Mouse (Mus musculus): ENCODE results near the gene Brk1. TPM values are rescaled to one million over a fixed set of nuclear protein-coding genes. Genes with fewer than 3 reads are reported as not detected.

Brk1 gene
- total and polyA plus RNA-seq, 2 experiments from 2014 or later = 210 to 284 TPM

- TF ChIP-seq CTCF (IDR thresholded peaks at IDR 0.05) = no peak
- 91% methylated on average over 5 of the region's 5 CpGs for WGBS
- Histone ChIP-seq H3K36me3 (ENCODE audit: insufficient read depth, low read length) (no peaks in the 10 kb centered on the region), H3K4me1 (ENCODE audit: insufficient read depth, low read length) (no peaks in the 10 kb centered on the region), H3K27ac (ENCODE audit: low read depth, low read length) (no peak overlapping the region), H3K27me3 (ENCODE audit: insufficient read depth, low read length) (no peaks in the 10 kb centered on the region), H3K4me2 (ENCODE audit: low read depth, low read length, poor library complexity, severe bottlenecking) (no peak overlapping the region), H3K4me3 (ENCODE audit: low read depth, low read length) (no peak overlapping the region), H3K9me3 (ENCODE audit: low read length) (no peaks in the 10 kb centered on the region), H3K9ac (replicated peaks; ENCODE audit: low read length, poor library complexity, severe bottlenecking) (no peak overlapping the region)
- DNase-seq (ENCODE audit: low spot score) = no peak
- ATAC-seq (ENCODE audit: low FRiP score) = no peak
These were observed 19.5 kb upstream of the Brk1 start for GRCm38 (mm10) chr6:113585065-113585464.

GRCm38 (mm10) chr6:113586466-113587183, 17.9 kb upstream of the Brk1 start:
- ATAC-seq (ENCODE audit: low FRiP score) (no peak), DNase-seq (ENCODE audit: low spot score) (peak; percentile 25)
- WGBS = 72% methylated on average over 5 of the region's 5 CpGs
- H3K27me3 ChIP-seq (ENCODE audit: insufficient read depth, low read length) = no peaks in the 10 kb centered on the region
- no peak overlapping the region for H3K27ac ChIP-seq (ENCODE audit: low read depth, low read length)
- no peak; the same call in 1 of the 2 replicates for TF ChIP-seq CTCF (IDR thresholded peaks at IDR 0.05)
- H3K36me3 ChIP-seq (ENCODE audit: insufficient read depth, low read length) = no peaks in the 10 kb centered on the region
- H3K9ac ChIP-seq (replicated peaks; ENCODE audit: low read length, poor library complexity, severe bottlenecking) = no peak overlapping the region
- no peak overlapping the region for H3K4me3 ChIP-seq (ENCODE audit: low read depth, low read length)
- H3K9me3 ChIP-seq (ENCODE audit: low read length) = no peaks in the 10 kb centered on the region
- no peaks in the 10 kb centered on the region for H3K4me1 ChIP-seq (ENCODE audit: insufficient read depth, low read length)
- no peak overlapping the region for H3K4me2 ChIP-seq (ENCODE audit: low read depth, low read length, poor library complexity, severe bottlenecking)

- Histone ChIP-seq H3K27ac (ENCODE audit: low read depth, low read length) (no peak overlapping the region), H3K9me3 (ENCODE audit: low read length) (no peaks in the 10 kb centered on the region), H3K27me3 (ENCODE audit: insufficient read depth, low read length) (no peaks in the 10 kb centered on the region), H3K4me1 (ENCODE audit: insufficient read depth, low read length) (no peaks in the 10 kb centered on the region), H3K4me3 (ENCODE audit: low read depth, low read length) (no peak overlapping the region), H3K9ac (replicated peaks; ENCODE audit: low read length, poor library complexity, severe bottlenecking) (no peak overlapping the region), H3K4me2 (ENCODE audit: low read depth, low read length, poor library complexity, severe bottlenecking) (no peak overlapping the region), H3K36me3 (ENCODE audit: insufficient read depth, low read length) (no peaks in the 10 kb centered on the region)
- DNase-seq (ENCODE audit: low spot score) (no peak), ATAC-seq (ENCODE audit: low FRiP score) (no peak)
- 87% methylated on average over 2 of the region's 2 CpGs for WGBS
- no peak for TF ChIP-seq CTCF (IDR thresholded peaks at IDR 0.05)
These were observed 11.9 kb upstream of the Brk1 start for GRCm38 (mm10) chr6:113592637-113593036.

GRCm38 (mm10) chr6:113597945-113598344, 6.6 kb upstream of the Brk1 start:
- WGBS = 90% methylated on average over 4 of the region's 4 CpGs
- Histone ChIP-seq H3K4me2 (ENCODE audit: low read depth, low read length, poor library complexity, severe bottlenecking) (no peak overlapping the region), H3K9me3 (ENCODE audit: low read length) (no peaks in the 10 kb centered on the region), H3K4me1 (ENCODE audit: insufficient read depth, low read length) (no peaks in the 10 kb centered on the region), H3K36me3 (ENCODE audit: insufficient read depth, low read length) (no peaks in the 10 kb centered on the region), H3K27me3 (ENCODE audit: insufficient read depth, low read length) (no peaks in the 10 kb centered on the region), H3K27ac (ENCODE audit: low read depth, low read length) (no peak overlapping the region), H3K9ac (replicated peaks; ENCODE audit: low read length, poor library complexity, severe bottlenecking) (no peak overlapping the region), H3K4me3 (ENCODE audit: low read depth, low read length) (no peak overlapping the region)
- ATAC-seq (ENCODE audit: low FRiP score) = no peak
- no peak for TF ChIP-seq CTCF (IDR thresholded peaks at IDR 0.05)
- no peak for DNase-seq (ENCODE audit: low spot score)

- no peaks in the 10 kb centered on the region for H3K27me3 ChIP-seq (ENCODE audit: insufficient read depth, low read length)
- H3K4me3 ChIP-seq (ENCODE audit: low read depth, low read length) = no peak overlapping the region
- no peaks in the 10 kb centered on the region for H3K9me3 ChIP-seq (ENCODE audit: low read length)
- 74% methylated on average over 5 of the region's 5 CpGs for WGBS
- H3K4me1 ChIP-seq (ENCODE audit: insufficient read depth, low read length) = no peaks in the 10 kb centered on the region
- no peak overlapping the region for H3K4me2 ChIP-seq (ENCODE audit: low read depth, low read length, poor library complexity, severe bottlenecking)
- H3K9ac ChIP-seq (replicated peaks; ENCODE audit: low read length, poor library complexity, severe bottlenecking) = no peak overlapping the region
- H3K27ac ChIP-seq (ENCODE audit: low read depth, low read length) = no peak overlapping the region
- TF ChIP-seq CTCF (IDR thresholded peaks at IDR 0.05) = no peak
- DNase-seq (ENCODE audit: low spot score) (no peak), ATAC-seq (ENCODE audit: low FRiP score) (no peak)
- no peaks in the 10 kb centered on the region for H3K36me3 ChIP-seq (ENCODE audit: insufficient read depth, low read length)
These were observed 4.7 kb upstream of the Brk1 start for GRCm38 (mm10) chr6:113599833-113600232.

GRCm38 (mm10) chr6:113600543-113601139, 3.9 kb upstream of the Brk1 start, which contains the start of gene Fancd2os:
TSS of gene Fancd2os (minus strand) at chr6:113600715.
- ATAC-seq (ENCODE audit: low FRiP score) (no peak), DNase-seq (ENCODE audit: low spot score) (no peak)
- Histone ChIP-seq H3K4me2 (ENCODE audit: low read depth, low read length, poor library complexity, severe bottlenecking) (no peak within 1 kb of the TSS), H3K36me3 (ENCODE audit: insufficient read depth, low read length) (no peaks in the 10 kb centered on the region), H3K4me3 (ENCODE audit: low read depth, low read length) (no peak within 1 kb of the TSS), H3K9ac (replicated peaks; ENCODE audit: low read length, poor library complexity, severe bottlenecking) (no peak within 1 kb of the TSS), H3K4me1 (ENCODE audit: insufficient read depth, low read length) (no peaks in the 10 kb centered on the region), H3K27ac (ENCODE audit: low read depth, low read length) (no peak within 1 kb of the TSS), H3K9me3 (ENCODE audit: low read length) (no peaks in the 10 kb centered on the region), H3K27me3 (ENCODE audit: insufficient read depth, low read length) (no peaks in the 10 kb centered on the region)
- TF ChIP-seq CTCF (IDR thresholded peaks at IDR 0.05) = no peak
- 36% methylated on average over 23 of the region's 23 CpGs for WGBS

Data from midbrain, postnatal 0 days (tissue).